Mouse (Mus musculus) layer of hippocampus, adult 9-10 months (tissue): Measurements from ENCODE around the gene Cc2d1a.

Source experiments
- DNase-seq: peaks from one replicate; pipeline ENCODE4 v3.0.0; 2022; ENCODE audit warnings: low spot score

Gene Cc2d1a

DNA sequence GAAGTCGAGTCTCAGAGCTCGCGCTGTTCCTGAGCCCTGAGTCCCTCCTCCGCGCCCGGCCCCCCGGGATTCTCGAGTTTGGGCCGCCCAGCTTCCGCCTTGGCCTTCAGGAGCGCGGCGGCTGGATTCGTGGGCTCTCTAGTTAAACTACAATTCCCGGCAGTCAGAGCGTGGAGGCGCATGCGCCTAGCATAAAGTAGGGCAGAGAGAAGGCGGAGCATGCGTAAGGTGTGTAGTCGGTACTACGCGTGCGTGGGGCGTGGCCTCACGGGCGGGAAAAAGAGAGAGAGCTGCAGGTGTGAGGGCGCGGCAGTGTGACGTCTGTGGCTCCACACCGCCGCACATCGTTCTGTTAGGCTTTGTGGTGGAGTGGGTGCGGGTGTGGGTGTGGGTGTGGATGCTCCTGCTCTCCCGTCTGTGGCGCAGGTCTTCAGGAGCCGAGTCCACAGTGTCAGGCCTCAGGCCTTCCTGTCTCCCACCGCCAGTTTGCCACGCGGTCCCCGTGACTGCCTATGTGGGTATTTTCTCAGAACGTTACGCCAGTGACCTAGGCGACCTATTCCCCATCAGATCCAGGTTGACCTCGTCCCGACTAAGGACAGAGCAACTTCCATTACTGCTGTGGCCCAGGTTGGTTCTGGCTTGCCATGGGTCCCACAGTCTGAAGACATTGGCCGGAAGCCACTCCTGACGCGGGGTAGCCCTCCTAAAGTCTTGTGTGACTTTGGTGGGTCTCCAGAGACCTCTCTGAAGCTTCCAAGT is at the start of gene Cc2d1a, which contains the start of gene 4930432K21Rik:
Gene Cc2d1a, minus strand, starts transcription at position 168 of the 762 bp plus-strand sequence.
Gene 4930432K21Rik, plus strand, starts transcription at position 257 of the 762 bp plus-strand sequence.
- peak; percentile 90 for DNase-seq

DNA sequence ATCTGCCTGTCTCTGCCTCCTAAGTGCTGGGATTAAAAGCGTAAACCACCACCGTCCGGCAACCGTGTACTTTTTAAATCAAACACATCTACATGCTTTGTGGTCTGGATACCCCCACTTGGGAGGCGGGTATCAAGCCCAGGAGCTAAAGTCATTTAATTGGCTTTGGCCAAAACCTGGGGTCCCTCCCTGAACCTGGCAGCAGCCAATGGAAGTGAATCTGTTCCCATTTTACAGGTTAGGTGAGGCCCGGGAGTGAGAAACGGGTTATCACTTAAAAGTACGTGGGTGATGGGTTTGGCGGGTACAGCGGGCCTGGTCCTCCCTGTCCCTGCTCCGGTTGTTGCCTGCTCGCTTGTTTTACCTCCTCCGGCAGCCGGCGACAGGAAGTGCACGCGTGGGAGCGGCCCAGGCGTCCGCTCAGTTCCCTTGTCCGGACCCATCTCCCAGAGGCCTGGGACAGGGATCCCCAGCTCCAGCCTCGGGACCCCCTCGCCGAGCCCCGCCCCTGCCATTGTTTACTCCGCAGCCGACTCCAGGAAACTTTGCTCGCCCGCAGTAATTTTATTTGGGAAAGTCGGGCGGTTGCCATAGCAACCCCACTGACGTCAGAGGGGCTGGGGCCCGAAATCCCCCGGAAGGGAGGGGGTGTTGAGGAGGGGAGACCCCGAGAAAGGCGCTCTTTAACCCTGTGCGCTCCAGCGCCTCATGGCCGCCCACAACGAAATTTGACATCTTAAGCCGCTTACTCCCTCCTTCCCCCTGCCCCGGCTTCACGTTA is 49.6 kb upstream of the Cc2d1a start:
- no peak for DNase-seq

DNA sequence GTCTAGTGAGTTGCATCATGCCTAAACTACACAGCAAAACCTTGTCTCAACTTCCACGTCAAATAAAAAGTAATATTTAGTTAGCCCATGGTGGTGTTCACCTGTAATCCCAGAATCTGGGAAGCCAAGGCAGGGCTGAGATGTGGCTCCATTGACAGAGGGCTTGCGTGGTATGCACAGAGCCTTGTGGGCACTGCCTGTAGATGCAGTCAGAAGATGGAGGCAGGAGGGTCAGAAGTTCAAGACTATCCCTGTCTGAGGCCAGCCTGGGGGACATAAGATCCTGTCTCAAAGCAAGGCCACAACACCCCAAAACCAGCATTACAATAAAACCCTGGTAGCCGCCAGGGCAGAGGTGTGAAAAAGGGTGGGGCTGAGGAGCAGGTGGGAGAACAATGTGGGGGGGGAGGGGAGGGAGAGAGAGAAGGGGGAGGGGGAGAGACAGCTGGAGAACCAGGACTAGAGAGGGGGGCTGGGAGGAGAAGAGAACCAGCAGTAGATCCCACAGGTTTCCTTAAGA is 46.5 kb upstream of the Cc2d1a start:
- no peak for DNase-seq

DNA sequence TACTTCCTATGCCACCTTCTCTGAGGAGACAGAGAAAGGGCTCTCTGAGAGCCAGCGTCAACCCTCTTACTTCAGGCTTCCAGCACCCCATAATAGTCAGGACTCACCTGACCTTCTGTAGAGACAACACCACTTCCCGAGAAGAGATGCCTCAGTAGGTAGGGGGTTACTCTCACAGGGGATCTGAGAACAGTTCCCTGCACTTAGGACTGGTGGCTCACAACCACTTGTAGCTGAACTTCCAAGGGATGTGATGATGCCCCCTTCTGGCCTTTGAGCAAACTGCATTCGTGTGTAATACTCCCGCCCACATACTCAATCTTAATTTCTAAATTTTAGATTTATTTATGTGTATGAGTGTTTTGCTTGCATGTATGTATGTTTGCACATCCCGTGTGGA is 45.8 kb upstream of the Cc2d1a start:
- no peak for DNase-seq

DNA sequence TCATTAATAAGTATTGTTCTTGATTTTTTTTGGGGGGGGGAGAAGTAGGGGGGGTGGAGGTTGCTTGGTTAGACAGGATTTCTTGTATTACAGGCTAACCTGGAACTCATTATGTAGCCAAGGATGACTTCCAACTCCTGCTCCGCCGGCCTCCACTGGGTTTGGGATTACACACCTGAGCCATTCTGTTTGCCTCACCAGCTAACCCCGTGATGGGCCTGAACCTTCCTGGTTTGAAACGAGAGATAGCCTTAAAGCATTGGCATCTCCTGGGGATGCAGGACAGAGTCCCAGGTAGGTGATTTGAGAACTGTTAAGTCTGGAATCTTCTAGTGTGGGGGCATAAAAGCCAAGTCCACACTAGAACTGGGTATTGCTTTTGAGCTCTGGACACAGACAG is 45.4 kb upstream of the Cc2d1a start:
- DNase-seq = no peak

DNA sequence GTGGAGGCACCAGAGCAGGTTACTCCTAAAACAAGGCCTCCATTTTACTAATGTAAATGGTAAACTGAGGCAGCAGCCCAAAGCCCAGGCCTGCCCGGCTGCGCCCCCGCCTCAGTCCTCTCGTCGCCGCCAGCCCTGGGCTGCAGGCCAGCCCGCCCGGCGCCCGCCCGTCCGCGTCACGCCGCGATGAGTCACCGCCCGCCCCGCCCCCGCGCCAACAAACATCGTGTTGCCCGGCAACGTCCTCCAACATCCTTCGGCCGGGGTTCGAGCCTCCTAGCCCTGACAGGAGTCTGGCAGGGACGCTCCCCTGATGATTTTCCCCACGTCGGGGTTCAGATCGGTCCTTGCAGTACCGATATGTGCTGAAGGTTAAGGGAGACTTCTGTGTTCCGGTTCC is 44.8 kb upstream of the Cc2d1a start:
- no peak for DNase-seq

DNA sequence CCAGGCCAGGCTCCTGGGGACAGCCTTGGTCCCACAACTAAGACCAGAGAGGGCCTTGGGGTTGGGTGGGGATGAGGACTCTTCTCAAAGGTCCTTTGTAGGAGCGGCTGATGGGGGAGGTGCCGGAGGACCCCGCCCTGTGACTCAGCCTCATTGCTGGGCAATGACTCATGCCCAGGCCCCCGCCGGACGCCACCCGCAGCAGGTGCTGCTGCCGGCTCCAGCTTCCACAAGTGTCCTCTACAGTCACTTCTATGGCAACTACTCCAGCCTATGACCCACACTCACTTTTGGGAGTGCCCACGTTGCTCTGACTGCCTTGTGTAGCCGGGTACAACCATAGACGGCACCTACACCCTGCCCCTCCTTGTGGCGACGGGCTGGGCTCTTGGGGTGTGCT is 44.3 kb upstream of the Cc2d1a start:
- no peak for DNase-seq

DNA sequence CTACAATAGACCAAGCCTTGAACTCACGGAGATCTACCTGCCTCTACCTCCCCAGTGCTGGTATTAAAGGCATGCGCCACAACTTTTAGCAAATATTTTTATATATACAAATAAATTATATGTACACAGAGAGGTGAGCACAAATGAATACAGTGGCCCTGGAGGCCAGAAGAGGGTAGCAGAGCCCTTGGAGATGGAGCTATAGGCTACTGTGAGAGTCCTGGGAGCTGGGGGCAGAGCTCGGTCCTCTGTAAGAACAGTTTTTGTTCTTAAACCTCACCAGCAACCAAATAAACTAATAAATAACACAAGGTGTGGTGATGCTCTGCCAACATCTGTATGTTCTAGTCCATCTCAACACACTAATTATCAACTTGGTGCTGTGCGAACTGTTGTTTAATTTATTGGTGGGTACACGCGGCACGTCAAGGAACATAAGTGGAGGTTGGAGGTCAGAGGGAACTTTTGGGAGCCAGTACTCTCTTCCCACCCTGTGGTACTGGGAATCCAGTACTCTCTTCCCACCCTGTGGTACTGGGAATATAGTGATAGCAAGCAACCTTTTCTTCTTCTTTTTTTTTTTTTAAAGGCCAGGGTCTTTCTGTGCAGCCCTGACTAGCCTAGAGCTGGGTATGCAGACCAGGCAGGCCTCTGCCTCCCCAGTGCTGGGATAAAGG is 42.6 kb upstream of the Cc2d1a start:
- no peak for DNase-seq

DNA sequence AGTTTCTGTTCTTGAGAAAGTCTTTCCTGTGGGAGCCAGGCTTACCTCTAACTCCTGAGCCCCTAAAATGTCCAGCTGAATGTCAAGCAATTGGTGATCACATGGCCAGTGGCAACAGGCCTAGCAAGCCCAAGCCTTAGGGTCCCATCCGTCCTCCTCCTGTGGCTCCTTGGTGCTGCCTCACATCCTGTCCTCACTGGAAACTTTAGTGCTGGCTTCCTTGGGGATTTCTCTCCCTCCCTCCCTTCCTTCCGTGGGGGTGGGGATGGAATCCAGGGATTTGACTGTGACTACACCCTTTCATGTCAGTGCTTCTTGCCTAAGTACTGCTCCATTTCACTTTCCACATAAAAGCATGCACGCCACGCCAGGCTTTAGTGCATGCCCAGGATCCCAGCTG is 41.9 kb upstream of the Cc2d1a start:
- DNase-seq = no peak

DNA sequence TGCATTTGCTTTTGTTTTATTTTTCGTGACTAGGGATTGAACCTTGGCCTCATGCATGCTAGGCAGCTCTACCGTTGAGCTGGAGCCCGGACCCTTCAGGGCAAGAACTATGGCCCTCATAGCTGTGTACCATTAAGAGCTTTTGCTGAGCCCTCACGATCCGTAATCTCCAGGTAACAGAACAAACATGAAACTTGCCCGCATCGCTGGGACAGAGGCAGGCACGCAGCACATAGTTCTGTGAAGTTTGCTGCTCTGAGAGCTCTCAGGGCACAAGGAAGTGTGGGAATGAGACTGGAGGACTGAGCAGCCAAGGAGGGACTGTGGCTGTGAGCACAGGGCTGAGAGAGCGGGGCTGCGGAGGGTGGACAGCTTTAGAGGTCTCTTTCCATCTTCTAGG is 40.9 kb upstream of the Cc2d1a start:
- DNase-seq = no peak

DNA sequence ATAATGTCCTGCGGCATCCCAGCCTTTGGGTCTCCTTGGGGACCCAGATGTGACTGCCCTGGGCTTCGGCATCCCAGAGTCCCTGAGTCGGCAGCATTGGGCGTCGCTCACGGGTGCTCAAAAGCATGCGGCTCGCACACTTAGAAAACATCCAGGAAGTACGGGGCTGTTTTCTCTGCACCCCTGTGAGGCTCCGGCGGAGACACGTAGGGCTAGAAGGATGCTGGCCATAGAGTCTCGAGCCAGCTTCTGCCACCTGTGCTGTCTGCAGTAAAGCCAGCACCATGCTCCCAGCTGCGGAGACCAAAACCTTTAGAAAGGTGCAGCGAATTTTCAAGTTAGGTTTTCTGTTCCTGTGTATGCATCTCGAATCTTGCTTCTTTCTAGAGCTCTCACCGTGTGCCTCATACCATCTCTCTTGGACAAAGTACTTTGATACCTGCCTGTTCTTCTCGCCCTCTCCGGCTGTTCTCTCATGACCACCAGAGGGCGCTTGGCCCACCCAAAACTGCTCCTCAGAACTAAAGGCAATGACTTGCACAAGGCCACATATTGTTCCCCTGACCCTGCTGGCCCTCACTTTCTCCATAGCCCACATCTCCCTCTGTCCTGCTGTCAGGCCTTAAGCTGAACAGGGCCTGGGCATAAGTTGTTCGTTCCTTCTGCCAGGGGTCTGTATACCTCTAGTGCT is 39.5 kb upstream of the Cc2d1a start:
- DNase-seq = no peak

DNA sequence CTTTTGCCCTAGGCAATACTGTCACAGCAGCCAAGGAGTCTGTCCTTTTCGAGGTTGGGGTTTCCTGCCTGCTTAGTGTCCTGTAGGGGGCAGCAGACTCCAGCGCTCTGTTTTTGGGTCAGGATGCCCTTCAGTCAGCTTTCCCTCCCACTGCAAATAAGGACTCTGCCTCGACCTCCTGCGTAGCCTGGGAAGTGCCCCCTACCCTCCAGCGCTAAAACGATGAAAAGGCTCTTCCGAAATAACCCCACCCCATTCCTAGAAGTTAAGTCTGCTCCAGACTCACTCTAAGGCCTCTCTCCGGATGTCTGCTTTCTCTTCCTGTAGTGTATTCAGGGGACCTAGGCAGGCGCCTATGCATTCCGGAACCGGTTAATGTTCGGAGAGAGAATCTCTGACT is 38.8 kb upstream of the Cc2d1a start:
- no peak for DNase-seq

DNA sequence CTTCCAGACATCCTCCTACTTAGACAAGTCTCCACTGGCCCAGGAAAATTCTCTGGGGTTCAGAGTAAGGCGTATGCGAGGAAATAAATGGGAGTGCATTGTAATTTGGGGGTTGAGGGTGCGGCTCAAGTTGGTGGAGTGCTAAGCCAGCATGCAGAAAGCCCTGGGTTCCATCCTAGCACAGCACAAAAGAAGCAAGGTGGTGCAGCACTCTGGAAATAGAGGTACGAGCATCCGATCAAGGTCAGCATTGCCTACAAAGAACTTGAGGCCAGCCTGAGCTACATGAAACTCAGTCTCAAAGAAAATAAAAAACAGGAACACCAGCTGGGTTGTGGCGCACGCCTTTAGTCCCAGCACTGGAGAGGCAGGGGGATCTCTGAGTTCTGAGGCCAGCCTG is 37.4 kb upstream of the Cc2d1a start, which contains the start of gene Nanos3:
Gene Nanos3, minus strand, starts transcription at position 101 of the 400 bp plus-strand sequence.
- no peak for DNase-seq

DNA sequence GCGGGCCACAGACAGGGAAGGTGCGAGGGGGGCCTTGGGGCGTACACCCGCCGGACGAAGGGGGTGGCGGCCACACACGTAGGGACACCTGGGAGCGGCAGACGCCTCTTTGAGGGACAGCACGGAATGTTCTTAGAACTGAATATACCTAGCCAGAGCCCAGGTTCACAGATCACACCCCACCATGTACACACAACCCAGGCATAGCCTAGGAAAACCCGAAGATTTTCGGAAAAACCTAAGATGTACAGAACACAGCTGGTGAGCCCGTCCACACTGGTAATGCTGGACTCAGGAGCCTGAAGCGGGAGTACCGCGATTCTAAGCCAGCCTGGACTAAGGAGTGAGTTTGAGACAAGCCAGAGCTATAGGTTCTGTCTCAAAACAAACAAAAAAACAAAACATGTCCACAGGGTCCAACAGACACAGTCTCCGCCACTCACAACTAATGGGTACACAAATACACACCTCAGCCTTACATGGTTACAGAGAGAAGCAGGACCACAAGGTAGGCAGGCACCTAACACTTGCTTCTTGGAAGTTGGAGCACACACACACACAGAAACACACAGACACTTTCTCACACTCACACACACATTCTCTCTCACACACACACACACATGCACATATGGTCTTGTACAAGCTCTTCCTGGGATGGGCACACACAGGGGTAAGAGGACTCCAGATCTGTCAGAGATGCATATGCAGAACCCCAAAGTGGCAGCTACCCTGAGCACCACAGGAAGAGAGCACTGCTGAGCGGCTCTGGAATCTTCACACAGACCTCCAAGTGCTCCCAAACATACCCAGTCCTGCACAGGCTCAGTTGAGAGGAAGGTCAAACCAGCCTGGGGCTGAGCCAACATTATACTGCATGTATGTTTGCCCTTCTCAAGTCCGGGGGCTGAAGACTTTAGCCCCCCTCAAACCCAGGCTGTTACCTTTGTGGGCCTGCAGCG is 36.6 kb upstream of the Cc2d1a start:
- no peak for DNase-seq

DNA sequence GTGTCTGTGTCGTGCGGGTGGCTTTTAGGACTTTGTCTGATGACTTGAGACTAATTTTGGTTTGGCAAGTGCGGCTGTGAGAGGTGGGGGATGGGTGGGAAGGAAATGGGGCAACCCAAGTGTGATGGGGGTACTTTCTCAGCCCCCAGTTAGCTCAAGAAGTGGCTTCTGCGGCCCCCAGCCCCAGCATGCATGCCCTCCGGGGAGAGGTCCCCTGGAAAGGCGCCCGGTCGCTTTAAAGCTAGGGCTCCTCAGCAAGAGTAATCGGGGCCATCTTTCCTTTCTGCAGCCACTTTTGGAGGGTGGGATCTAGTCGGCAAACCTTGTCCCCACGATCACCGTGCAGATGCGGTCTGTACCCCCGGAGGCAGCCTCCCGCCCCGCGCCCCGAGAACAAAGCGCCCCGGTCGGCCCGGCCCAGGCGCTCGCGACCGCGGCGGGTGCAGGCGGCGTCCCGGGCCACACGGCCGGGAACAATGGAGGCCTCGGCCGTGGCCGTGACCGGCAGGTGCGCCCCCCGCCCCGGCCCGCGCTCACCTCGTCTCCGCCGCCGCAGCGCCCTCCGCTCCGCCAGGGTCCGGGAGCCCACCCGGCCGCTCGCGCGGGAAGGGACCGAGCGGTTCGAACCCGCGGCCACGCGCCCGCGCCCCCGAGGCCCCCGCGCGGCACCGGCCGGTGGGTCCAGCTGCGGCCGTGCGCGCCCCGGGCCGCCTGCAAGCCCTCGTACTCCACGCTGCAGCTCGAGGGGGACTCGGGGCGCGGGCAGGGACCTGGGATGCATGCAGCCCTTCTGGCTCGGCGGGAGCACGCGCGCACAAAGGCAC is 35.7 kb upstream of the Cc2d1a start:
- no peak for DNase-seq

DNA sequence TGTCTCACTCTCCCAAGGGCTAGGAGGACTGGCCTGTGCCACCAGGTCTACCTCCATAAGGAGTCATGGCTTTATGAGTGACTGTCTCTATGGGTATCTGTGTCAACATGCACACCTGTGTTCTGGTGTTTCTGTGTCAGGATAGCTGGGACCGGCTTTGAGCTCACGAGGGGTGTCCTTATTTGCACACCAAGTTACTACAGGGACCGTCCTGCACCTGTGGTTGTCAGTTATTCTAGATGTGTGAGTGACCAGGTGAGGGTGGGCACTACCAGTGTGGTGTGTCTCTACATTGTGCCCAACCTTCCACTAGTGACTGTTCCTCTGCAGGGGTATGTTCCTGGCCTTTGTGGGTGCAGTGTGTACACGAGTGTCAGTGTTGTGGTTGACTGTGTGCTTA is 35.1 kb upstream of the Cc2d1a start:
- DNase-seq = no peak

DNA sequence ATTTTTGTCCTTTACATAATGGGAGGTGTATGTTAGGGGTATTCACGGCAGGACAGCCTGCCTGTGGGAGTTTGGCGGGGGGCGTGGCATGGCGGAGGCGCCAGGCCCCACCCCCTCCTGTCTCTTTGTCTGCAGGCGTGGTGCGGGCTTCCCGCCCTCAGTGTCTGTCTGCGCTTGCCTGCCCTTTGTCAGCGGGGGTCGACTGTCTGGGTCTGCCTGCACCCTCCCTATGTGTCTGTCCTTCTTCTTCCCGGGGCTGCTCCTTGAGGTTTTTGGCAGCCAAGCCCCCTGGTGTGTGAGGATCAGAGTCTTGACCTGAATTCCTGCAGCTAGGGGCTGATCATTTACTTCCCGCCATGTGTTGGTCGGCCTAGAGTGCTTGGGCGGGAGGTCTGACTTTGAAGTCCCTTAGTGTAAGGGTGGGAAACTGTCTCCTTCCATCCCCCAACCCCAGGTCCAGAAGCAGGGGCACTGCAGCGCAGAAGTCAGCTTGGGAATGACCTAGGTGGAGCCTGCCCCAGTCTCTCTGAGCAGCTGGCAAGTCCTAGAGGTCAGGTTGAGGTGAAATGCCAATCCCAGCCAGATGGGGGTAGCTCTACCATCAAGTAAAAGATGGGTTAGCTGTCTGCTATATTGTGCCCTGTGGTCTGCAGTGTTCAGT is 32.9 kb upstream of the Cc2d1a start:
- no peak for DNase-seq

DNA sequence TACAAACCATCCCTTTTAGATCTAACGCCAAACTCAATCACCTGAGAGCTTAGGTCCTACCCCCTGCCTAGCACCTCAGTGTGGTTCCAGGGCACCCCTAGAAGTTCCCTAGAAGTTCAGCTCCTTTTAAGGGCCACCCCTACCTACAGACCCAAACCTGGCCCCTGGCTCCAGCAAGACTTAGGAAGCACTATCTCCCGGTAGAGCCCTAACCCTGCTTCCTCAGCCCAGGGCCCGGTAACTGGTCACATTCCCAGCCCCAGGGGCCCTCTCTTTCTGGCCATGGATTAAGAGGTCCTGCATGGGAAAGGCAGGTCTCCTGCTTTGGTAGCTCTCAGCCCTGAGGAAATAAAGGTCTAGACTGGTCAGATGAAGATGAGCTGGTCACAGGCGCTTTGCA is 32.2 kb upstream of the Cc2d1a start:
- DNase-seq = no peak

DNA sequence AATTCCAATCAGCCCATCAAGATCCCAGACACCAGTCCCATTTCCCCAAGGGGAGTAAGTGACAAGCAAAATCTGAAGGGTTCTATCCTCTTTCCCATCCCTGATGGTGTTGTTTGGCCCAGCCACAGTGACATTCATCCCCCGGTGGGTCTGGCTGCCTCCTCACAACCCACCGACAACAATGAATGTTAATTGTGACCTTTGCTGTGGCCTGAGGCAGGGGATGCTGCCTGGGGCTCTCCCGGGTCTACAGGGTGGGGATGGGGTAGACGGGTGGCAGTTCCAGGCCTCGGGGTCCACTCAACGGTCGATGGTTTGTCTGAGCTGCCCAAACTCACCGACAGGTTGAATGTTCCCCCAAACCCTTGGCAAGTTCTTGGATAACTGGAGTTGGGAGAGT is 30.9 kb upstream of the Cc2d1a start:
- no peak for DNase-seq
